Mouse (Mus musculus) embryonic stem cell, embryonic (primary cell): Measurements from ENCODE around the gene Map2k5.

ENCODE experiments used
- CTCF ChIA-PET, 4 experiments: fragments of 300-600 bp in 2 of 4; fragments of 350-600 bp in 2 of 4; sonication (Branson Sonifier 250); formaldehyde crosslinking; loops; one replicate each; lab custom pipeline; 2022; ENCODE audit warnings: inconsistent platforms in 2 of 4; lab: Charles Lee
- POLR2A ChIA-PET, 4 experiments: fragments of 300-600 bp in 2 of 4; fragments of 350-600 bp in 2 of 4; sonication (Branson Sonifier 250); formaldehyde crosslinking; loops; one replicate each; lab custom pipeline; 2022; ENCODE audit warnings: antibody characterized with exemption in 4 of 4, inconsistent platforms in 1 of 4; lab: Charles Lee

Gene Map2k5

GRCm38 (mm10) chr9:63294846-63295245 is 82.9 kb downstream of the Map2k5 start:
- CTCF ChIA-PET = no interaction called here
- POLR2A ChIA-PET = interaction anchor here in 1 of 4 experiments (0.6 kb wide), 1 partner anchor 1354 kb away, joined by 3 read pairs; no protein-coding TSS in a partner anchor

GRCm38 (mm10) chr9:63293781-63294480 is 83.8 kb downstream of the Map2k5 start:
- POLR2A ChIA-PET = interaction anchor here in 2 of 4 experiments (0.5 to 1.7 kb wide), 2 partner anchors 13 to 115 kb away, joined by 3 to 4 read pairs; no protein-coding TSS in a partner anchor
- CTCF ChIA-PET = interaction anchor here in 3 of 4 experiments (0.5 to 0.6 kb wide), 3 partner anchors 9 to 1762 kb away, joined by 3 to 7 read pairs (median 3); no protein-coding TSS in a partner anchor

GRCm38 (mm10) chr9:63288676-63289075 is 89.0 kb downstream of the Map2k5 start:
- ChIA-PET POLR2A (no interaction called here), CTCF (no interaction called here)

GRCm38 (mm10) chr9:63284392-63284791 is 93.3 kb downstream of the Map2k5 start:
- ChIA-PET POLR2A (no interaction called here), CTCF (no interaction called here)

- CTCF ChIA-PET = no interaction called here
- POLR2A ChIA-PET = no interaction called here
Measured at GRCm38 (mm10) chr9:63281996-63282395, 95.7 kb downstream of the Map2k5 start.

- CTCF ChIA-PET = no interaction called here
- POLR2A ChIA-PET = interaction anchor here in 1 of 4 experiments (0.7 kb wide), 1 partner anchor 22 kb away, joined by 3 read pairs; no protein-coding TSS in a partner anchor
Measured at GRCm38 (mm10) chr9:63281086-63281485, 96.6 kb downstream of the Map2k5 start.

- POLR2A ChIA-PET = no interaction called here
- CTCF ChIA-PET = no interaction called here
Measured at GRCm38 (mm10) chr9:63273781-63274180, 103.9 kb downstream of the Map2k5 start.

GRCm38 (mm10) chr9:63269839-63270238 is 107.9 kb downstream of the Map2k5 start:
- ChIA-PET CTCF (no interaction called here), POLR2A (no interaction called here)

GRCm38 (mm10) chr9:63263188-63263587 is 114.5 kb downstream of the Map2k5 start:
- POLR2A ChIA-PET = interaction anchor here in 1 of 4 experiments (0.6 to 1.2 kb wide), 2 partner anchors 18 to 338 kb away, joined by 3 read pairs; no protein-coding TSS in a partner anchor
- CTCF ChIA-PET = no interaction called here

- CTCF ChIA-PET = interaction anchor here in 2 of 4 experiments (0.6 to 0.8 kb wide), 2 partner anchors 14 to 195 kb away, joined by 3 to 5 read pairs; no protein-coding TSS in a partner anchor
- POLR2A ChIA-PET = interaction anchor here in 1 of 4 experiments (1.8 kb wide), 1 partner anchor 9 kb away, joined by 4 read pairs; no protein-coding TSS in a partner anchor
Measured at GRCm38 (mm10) chr9:63258768-63259167, 118.9 kb downstream of the Map2k5 start.

GRCm38 (mm10) chr9:63257739-63258138 is 120.0 kb downstream of the Map2k5 start:
- POLR2A ChIA-PET = no interaction called here
- CTCF ChIA-PET = no interaction called here

- POLR2A ChIA-PET = no interaction called here
- CTCF ChIA-PET = no interaction called here
Measured at GRCm38 (mm10) chr9:63250841-63251626, 126.7 kb downstream of the Map2k5 start.

GRCm38 (mm10) chr9:63248095-63248787 is 129.5 kb downstream of the Map2k5 start:
- POLR2A ChIA-PET = no interaction called here
- CTCF ChIA-PET = interaction anchor here in 2 of 4 experiments (0.6 kb wide), 2 partner anchors 329 to 1066 kb away, joined by 3 read pairs; no protein-coding TSS in a partner anchor

- POLR2A ChIA-PET = interaction anchor here in 1 of 4 experiments (0.8 to 1.4 kb wide), 3 partner anchors 9 to 425 kb away, joined by 3 read pairs; no protein-coding TSS in a partner anchor
- CTCF ChIA-PET = interaction anchor here in 1 of 4 experiments (0.6 kb wide), 2 partner anchors 225 to 709 kb away, joined by 3 to 5 read pairs; no protein-coding TSS in a partner anchor
Measured at GRCm38 (mm10) chr9:63246568-63247169, 131.0 kb downstream of the Map2k5 start.

- ChIA-PET CTCF (no interaction called here), POLR2A (no interaction called here)
Measured at GRCm38 (mm10) chr9:63241961-63242360, 135.7 kb downstream of the Map2k5 start.

- ChIA-PET POLR2A (no interaction called here), CTCF (no interaction called here)
Measured at GRCm38 (mm10) chr9:63241241-63241640, 136.5 kb downstream of the Map2k5 start.

- POLR2A ChIA-PET = no interaction called here
- CTCF ChIA-PET = no interaction called here
Measured at GRCm38 (mm10) chr9:63234356-63234755, 143.3 kb downstream of the Map2k5 start.

GRCm38 (mm10) chr9:63230289-63230688 is 147.4 kb downstream of the Map2k5 start:
- ChIA-PET POLR2A (interaction anchor here in 1 of 4 experiments (1.2 kb wide), 1 partner anchor 345 kb away, joined by 3 read pairs; no protein-coding TSS in a partner anchor), CTCF (interaction anchor here in 1 of 4 experiments (0.5 kb wide), 1 partner anchor 179 kb away, joined by 3 read pairs; no protein-coding TSS in a partner anchor)
